Mouse (Mus musculus) cortical plate, adult 2 months (tissue): Measurements from ENCODE around the gene Ctsl.

Experiments used
- CTCF ChIP-seq: fragments of 200-500 bp; IDR thresholded peaks from 2 replicates; pipeline ENCODE4 v1.5.1; 2011; ENCODE audit warnings: mild to moderate bottlenecking, control low read depth, low read length; ENCODE audit not compliant: insufficient read depth; ENCODE audit errors: extremely low read depth
- POLR2A ChIP-seq: fragments of 200-500 bp; IDR thresholded peaks from 2 replicates; pipeline ENCODE4 v1.6.1; 2011; ENCODE audit warnings: mild to moderate bottlenecking, low read length, control low read depth; ENCODE audit not compliant: insufficient read depth; ENCODE audit errors: extremely low read depth

GRCm38 (mm10) chr13:64378601-64379000, 7.9 kb upstream of the Ctsl start:
- TF ChIP-seq POLR2A (no peak), CTCF (no peak)
